Mouse (Mus musculus): ENCODE data around the gene Hnrnpul2.
A peak's percentile ranks its signal among the peaks of the same experiment; 100 is the strongest.
"Not testable (repeated sequence)": the region's sequence is repeated elsewhere in the genome, so short reads cannot be mapped to it uniquely, and the experiment has no call there.

Gene Hnrnpul2

GRCm38 (mm10) chr19:8818301-8818798 is 1.5 kb upstream of the Hnrnpul2 start:
- no peak for DNase-seq (ENCODE audit: low spot score in 2 of 2)

- peak; percentile 96 to 98 for DNase-seq (ENCODE audit: low spot score in 2 of 2)
These were observed 812 bp upstream of the Hnrnpul2 start, which contains the start of gene Ttc9c for GRCm38 (mm10) chr19:8818801-8819595. Ttc9c (minus strand) TSS chr19:8819333.

GRCm38 (mm10) chr19:8820424-8820956 is 680 bp downstream of the Hnrnpul2 start:
- DNase-seq (ENCODE audit: low spot score in 2 of 2) = no peak

GRCm38 (mm10) chr19:8821146-8821545 is 1.3 kb downstream of the Hnrnpul2 start:
- DNase-seq (ENCODE audit: low spot score in 2 of 2) = no peak

- DNase-seq (ENCODE audit: low spot score in 2 of 2) = no peak
These were observed 2.9 kb downstream of the Hnrnpul2 start for GRCm38 (mm10) chr19:8822696-8823095.

- DNase-seq (ENCODE audit: low spot score in 2 of 2) = no peak
These were observed 9.8 kb downstream of the Hnrnpul2 start, which contains the start of gene AC129217.1 for GRCm38 (mm10) chr19:8829660-8830059. AC129217.1 (plus strand) TSS chr19:8829773.

GRCm38 (mm10) chr19:8830664-8831063 is 10.9 kb downstream of the Hnrnpul2 start:
- DNase-seq (ENCODE audit: low spot score in 2 of 2) = no peak

GRCm38 (mm10) chr19:8831262-8831661 is 11.5 kb downstream of the Hnrnpul2 start:
- DNase-seq (ENCODE audit: low spot score in 2 of 2) = no peak

- no peak for DNase-seq (ENCODE audit: low spot score in 2 of 2)
These were observed 13.2 kb downstream of the Hnrnpul2 start for GRCm38 (mm10) chr19:8832971-8833370.

- not testable (repeated sequence) for DNase-seq (ENCODE audit: low spot score in 2 of 2)
These were observed 16.5 kb downstream of the Hnrnpul2 start for GRCm38 (mm10) chr19:8836327-8836726.

- peak; percentile 84 to 91 for DNase-seq (ENCODE audit: low spot score in 2 of 2)
These were observed 17.5 kb downstream of the Hnrnpul2 start, which contains the start of gene Bscl2 for GRCm38 (mm10) chr19:8837251-8837791. Bscl2 (plus strand) TSS chr19:8837467.

GRCm38 (mm10) chr19:8838041-8838730 is 18.4 kb downstream of the Hnrnpul2 start:
- peak in 1 of 2 experiments; percentile 48 for DNase-seq (ENCODE audit: low spot score in 2 of 2)

- DNase-seq (ENCODE audit: low spot score in 2 of 2) = peak; percentile 88 to 90
These were observed 19.5 kb downstream of the Hnrnpul2 start, which contains the start of gene Gng3 for GRCm38 (mm10) chr19:8839103-8839907. Gng3 (minus strand) TSS chr19:8839194.

- DNase-seq (ENCODE audit: low spot score in 2 of 2) = peak; percentile 69 to 80
These were observed 20.3 kb downstream of the Hnrnpul2 start for GRCm38 (mm10) chr19:8839908-8840791.

GRCm38 (mm10) chr19:8841012-8841411 is 21.2 kb downstream of the Hnrnpul2 start:
- no peak for DNase-seq (ENCODE audit: low spot score in 2 of 2)

- DNase-seq (ENCODE audit: low spot score in 2 of 2) = no peak
These were observed 23.2 kb downstream of the Hnrnpul2 start for GRCm38 (mm10) chr19:8842961-8843360.

GRCm38 (mm10) chr19:8844371-8845129 is 24.7 kb downstream of the Hnrnpul2 start:
- peak; percentile 71 to 82 for DNase-seq (ENCODE audit: low spot score in 2 of 2)

- DNase-seq (ENCODE audit: low spot score in 2 of 2) = no peak
These were observed 28.5 kb downstream of the Hnrnpul2 start for GRCm38 (mm10) chr19:8848356-8848755.

- no peak for DNase-seq (ENCODE audit: low spot score in 2 of 2)
These were observed 30.6 kb downstream of the Hnrnpul2 start, which contains the start of gene Lrrn4cl for GRCm38 (mm10) chr19:8850402-8850901. Lrrn4cl (plus strand) TSS chr19:8850768.

All from frontal cortex, postnatal 36 days (tissue).